Mouse (Mus musculus) urinary bladder, postnatal 4 days (tissue): ENCODE measurements around the gene Lmcd1.
A peak's percentile ranks its signal among the peaks of the same experiment; 100 is the strongest.

ENCODE experiments used
- DNase-seq, 2 experiments: peaks; one replicate each; pipeline ENCODE4 v3.0.0; 2021 to 2022; ENCODE audit warnings: low spot score in 2 of 2

Lmcd1 gene

GRCm38 (mm10) chr6:112287671-112288070 lies 14.1 kb downstream of the Lmcd1 start:
- DNase-seq, result no peak

DNA sequence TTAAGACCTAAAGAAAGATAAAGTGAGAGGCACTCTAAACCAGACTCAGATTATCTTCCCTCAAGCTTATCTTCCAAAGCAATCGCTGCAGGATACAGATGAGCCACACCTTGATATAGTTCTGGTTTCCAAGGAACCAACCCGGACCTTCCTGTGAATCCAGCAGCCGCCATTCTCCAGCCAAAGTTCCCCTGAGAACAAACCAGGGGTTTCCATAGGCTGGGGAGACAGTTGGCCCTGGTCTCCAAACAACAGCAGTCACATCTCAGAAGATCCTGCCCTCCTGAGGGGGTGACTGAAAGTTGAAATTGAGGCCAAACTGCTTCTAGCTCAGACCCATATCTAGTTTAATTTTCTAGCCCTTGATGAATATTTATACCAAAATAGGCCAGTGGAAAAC lies 14.7 kb downstream of the Lmcd1 start:
- no peak for DNase-seq

DNA sequence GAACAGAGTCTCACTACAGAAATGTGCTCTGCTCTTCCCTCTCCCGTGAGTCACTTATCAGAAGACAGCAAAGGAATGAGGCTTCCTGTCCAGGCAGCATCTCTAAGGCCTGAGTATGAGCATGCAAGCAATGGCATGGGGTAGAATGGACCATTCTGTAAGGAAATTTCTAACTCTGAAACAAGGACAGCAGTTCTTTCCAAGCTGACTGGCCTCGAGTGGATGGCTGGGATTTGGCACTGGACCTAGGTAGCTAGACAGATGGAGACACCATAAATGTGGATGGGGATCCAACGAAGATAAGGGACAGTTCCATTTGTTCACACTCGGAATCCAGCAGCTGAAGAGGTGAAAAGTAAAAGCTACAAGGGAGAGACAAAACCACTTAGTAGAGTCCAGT lies 17.6 kb downstream of the Lmcd1 start:
- DNase-seq, result no peak

- no peak for DNase-seq
Observed at GRCm38 (mm10) chr6:112293320-112293719, 19.8 kb downstream of the Lmcd1 start.

DNA sequence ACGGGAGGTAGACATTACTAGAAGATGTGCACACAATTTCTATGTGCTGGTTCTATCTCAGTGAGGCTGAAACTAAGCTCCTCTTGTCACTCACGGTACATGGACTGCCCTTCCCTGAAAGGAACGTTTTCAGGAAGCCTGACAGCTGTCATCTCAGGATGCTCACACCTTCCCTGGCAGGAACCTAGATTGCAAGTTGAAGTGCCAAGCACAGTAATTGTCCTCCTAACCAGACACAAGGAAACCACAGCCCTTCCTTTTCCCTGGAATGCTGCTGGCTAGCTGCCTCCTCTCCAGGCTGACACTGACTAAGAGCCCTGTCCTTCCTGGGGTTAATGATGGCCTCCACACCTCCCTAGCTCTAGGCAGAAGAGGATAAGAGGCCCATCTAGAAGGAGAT lies 21.7 kb downstream of the Lmcd1 start:
- DNase-seq, result no peak

DNA sequence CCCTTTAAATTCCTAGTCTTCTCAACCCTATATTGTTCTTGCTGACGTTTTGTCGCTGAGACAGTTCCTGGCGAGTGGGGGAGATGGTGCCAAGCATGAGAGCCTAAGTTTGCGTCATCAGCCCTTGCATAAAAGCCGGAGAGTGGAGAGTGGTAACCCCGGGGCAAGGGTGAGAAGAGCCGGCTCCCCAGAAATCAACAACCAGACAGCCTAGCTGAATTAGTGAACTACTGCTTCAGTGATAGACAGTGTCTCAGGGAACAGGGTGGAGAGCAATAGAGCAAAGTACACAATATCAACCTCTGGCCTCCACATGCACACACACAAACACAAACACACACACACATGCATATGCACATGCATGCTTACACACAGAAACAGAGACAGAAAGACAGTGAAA lies 26.6 kb downstream of the Lmcd1 start:
- DNase-seq, result no peak

DNA sequence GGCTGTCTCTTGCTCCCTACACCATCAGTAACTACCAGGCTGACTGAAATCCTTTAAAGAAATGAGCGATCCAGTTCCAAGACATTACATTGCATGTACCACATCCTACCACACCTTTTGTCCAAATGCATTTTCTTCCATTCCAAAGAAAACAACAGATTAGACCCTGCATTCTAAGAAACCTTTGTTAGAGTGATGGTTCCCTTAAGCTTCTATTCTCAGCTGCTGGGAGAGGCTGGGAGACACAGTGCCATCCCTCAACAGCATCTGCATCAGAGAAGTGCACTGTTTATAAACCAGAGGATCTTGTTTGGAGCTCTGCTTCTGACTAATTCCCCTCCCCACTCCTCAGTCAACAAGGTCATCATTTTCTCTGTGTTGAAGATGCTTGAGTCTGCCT lies 27.1 kb downstream of the Lmcd1 start:
- DNase-seq, result no peak

GRCm38 (mm10) chr6:112302248-112302647 lies 28.7 kb downstream of the Lmcd1 start:
- DNase-seq, result no peak

DNA sequence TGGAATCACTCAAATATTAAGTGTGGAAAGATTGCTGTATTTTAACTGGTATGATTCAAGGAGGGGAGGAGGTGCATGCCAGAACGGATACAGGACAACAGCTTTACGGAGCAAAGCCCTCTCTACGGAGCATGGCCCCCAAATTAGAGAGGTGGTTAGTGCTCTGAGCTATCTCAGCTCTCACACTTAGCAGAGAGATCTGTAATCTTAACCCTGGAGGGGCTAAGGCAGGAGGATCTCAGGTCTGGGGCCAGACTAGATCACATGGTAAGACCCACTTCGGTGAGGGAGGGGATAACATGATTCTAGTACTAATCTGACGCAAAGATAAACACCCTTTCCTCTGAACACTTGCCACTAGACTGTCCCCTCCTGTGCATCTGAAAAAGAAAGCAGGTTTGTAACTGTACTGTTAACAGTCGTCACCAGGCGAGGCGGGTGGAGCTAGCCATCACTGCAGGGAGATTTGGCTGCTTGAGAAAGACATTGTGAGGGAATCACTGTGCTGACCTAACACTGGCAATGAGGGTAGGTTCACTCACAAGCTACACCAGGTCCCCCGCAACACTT lies 29.3 kb downstream of the Lmcd1 start:
- no peak for DNase-seq

- DNase-seq, result peak in 1 of 2 experiments; percentile 58
Observed at GRCm38 (mm10) chr6:112304751-112305150, 31.2 kb downstream of the Lmcd1 start.

DNA sequence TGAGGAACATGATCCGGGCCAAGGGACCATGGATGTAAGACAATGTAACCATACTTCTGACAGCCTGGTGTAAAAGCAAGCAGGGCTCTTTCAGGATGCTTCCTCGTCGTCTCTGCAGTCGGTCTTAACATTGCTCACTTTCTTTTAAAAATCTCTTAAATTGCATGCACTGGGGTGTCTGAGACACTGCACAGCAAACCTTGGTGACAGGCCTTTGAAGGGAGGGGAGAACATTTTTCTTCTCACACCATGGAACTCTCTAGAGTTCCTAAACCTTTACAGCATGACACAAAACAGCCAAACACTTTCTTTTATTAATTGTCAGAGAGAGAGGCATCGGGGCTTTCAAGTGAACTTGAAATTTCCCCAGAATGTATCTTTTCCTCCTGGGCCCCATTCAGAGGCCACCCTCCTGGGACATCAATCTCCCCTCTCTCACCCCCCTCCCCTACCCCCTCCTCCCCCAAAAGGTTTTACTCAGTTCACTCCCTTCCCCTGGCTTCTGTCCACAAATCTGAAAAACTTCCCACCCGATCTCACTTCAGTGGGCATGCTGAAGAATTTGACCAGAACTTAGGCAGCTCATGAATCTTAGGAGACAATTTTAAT lies 35.9 kb downstream of the Lmcd1 start:
- no peak for DNase-seq

DNA sequence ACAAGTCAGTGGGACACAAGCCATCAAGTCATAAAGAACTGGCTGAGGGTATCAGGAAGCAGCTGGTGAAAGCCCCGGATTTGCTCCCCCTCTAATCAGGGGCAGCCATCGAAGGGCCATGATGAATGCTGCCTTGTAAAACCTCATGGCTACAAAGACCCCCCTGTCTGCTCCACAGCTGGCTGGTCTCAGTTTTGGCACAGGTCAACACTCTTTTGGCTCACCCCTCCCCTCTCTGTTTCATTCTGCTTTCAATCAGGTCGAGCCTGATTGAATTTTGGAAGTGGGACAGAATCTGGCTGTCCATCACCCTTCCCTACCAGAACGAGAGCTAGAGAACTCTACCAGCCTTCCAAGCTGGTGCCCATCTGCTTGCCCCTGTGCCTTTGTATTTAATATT lies 37.8 kb downstream of the Lmcd1 start:
- no peak for DNase-seq

- DNase-seq, result no peak
Observed at GRCm38 (mm10) chr6:112319449-112319848, 45.9 kb downstream of the Lmcd1 start.

DNA sequence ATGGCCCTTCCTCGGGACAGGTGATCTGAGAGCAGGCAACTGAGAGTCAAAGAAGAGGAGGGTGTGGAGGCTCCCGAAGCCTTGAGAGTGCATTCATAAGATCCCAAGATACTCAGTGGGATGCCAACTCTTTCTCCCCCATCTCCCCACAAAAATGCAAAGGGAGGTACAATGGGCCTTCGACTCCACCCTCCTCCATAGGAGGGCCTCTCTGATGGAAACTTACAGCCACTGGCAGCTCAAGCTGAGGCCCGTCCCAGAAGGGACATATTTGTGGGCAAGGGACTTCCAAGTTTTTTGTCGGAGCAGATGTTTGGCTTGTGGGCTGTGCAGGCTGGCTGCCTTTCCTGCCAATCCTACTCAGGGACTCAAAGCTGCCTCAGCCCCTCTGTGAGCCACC lies 47.1 kb downstream of the Lmcd1 start:
- no peak for DNase-seq

- DNase-seq, result no peak
Observed at GRCm38 (mm10) chr6:112322916-112323315, 49.4 kb downstream of the Lmcd1 start.

DNA sequence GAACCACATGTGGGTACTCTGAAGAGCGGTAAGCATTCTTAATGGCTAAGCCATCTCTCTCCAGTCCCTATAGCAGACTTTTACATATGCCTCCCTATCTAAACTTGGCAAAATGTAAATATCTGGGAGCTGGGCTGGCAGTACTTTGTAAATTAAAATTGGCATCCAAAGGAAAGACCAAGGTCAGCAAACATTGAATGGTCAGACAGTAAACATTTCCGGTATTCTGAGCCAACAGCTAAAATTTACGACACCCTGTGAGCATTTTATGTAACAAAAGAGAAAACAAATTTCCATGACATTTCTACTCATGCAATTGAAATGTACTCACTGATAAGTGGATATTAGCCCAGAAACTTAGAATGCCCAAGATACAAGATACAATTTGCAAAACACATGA lies 51.7 kb downstream of the Lmcd1 start:
- DNase-seq, result no peak

- DNase-seq, result no peak
Observed at GRCm38 (mm10) chr6:112327793-112328192, 54.2 kb downstream of the Lmcd1 start.

GRCm38 (mm10) chr6:112330520-112331222 lies 57.1 kb downstream of the Lmcd1 start:
- no peak for DNase-seq

DNA sequence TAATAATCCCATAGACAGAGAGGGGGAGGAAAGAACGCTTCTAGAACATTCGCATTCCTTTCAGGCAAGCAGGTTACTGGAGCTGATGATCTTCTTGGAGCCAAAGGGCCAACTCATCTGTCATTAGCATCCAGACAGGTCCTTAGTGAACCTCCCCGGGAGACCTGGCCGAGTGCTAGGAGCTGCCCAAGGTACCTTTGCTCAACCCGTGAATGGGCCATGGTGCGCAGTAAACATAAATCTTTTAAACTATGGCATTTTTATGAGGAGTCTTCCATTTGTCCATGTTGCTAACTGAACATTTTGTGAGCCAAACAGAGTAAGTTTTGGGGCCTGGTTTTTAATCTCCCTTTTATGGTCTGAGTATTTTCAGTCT lies 57.7 kb downstream of the Lmcd1 start:
- DNase-seq, result no peak

DNA sequence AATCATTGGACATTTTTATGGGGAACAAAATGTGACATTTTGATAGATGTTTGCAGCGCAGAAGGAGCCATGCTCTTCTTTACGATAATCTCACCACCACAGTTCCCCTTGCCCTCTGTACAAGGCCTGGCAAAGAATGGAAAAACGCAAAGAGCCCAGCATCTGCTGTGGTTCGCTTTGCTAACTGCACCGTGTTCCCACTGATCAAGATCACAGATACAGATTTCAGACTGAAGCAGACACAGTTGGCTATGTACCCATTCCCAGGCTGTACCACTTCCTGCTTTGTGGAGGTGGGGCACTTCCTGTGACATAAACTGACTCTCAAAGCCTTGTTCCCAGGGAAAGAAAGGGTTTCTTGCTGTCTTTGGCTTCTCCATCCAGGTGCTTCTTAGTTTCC lies 60.4 kb downstream of the Lmcd1 start:
- no peak for DNase-seq

DNA sequence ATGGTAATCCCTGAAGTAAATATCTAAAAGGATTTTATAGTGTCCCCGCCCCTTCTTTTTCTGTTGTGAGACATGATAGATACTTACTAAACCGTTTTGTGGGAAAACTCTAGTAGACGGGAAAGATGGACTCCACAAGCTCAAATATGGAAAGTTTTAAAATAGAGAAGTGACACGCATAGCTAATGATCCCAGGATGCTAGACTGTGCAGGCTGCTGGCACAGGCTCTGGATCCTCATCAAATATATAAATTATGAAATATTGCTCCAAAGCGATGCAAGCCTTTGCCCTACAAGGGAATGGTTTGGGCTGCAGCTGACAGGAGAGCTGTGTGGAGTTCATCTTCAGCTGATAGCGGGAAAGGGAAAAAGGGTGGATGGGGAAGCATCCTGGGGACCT lies 64.1 kb downstream of the Lmcd1 start:
- no peak for DNase-seq

DNA sequence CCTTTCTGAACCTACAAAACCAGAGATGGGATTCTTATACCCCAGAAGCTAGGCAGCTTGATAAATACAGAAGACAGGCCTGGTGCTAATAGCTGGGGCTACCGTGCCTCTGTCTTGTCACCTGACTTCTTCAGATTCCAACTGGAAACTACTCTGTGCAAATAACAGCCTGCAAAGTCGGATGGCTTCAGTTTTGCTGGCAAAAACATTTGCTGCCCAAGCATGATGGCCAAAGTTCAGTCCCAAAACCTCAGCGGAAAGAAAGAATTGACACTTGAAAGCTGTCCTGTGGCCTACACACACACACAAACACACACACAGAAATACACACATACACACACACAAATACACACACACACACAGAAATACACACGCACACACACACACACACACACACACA lies 65.5 kb downstream of the Lmcd1 start:
- no peak for DNase-seq

- no peak for DNase-seq
Observed at GRCm38 (mm10) chr6:112350452-112350851, 76.9 kb downstream of the Lmcd1 start.

DNA sequence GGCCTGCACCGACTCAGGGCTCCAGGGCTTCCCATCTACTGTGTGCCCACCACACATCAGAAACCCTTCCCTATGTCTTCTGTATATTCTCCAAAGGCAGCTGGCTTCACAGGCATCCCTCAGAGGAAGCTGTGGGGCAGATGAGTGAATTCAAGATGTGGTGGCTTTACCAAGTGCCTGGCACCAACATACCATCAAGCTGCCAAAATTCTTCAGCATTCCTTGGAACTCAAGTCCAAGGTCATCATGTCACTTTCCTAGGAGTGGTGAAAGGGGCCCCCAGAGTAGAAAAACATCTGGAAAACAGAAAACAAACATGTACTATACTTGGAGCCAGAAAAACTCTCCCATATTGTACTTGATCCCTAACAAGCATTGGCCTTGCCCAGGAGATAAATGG lies 85.8 kb downstream of the Lmcd1 start:
- DNase-seq, result no peak
